Mouse (Mus musculus) brain, embryonic 14.5 days (tissue): ENCODE measurements around the gene Sumf1.

Experiments
- CTCF ChIP-seq: fragments of 200-500 bp; IDR thresholded peaks from 2 replicates; pipeline ENCODE4 v1.5.1; 2012; ENCODE audit warnings: inconsistent platforms, mild to moderate bottlenecking, moderate library complexity, borderline replicate concordance; ENCODE audit not compliant: insufficient read depth, insufficient read length; ENCODE audit errors: extremely low read depth
- POLR2A ChIP-seq: fragments of 200-500 bp; IDR thresholded peaks from 2 replicates; pipeline ENCODE4 v1.6.1; 2012; ENCODE audit warnings: mild to moderate bottlenecking, inconsistent platforms, borderline replicate concordance; ENCODE audit not compliant: poor library complexity, insufficient read depth, insufficient read length, severe bottlenecking; ENCODE audit errors: extremely low read depth

DNA sequence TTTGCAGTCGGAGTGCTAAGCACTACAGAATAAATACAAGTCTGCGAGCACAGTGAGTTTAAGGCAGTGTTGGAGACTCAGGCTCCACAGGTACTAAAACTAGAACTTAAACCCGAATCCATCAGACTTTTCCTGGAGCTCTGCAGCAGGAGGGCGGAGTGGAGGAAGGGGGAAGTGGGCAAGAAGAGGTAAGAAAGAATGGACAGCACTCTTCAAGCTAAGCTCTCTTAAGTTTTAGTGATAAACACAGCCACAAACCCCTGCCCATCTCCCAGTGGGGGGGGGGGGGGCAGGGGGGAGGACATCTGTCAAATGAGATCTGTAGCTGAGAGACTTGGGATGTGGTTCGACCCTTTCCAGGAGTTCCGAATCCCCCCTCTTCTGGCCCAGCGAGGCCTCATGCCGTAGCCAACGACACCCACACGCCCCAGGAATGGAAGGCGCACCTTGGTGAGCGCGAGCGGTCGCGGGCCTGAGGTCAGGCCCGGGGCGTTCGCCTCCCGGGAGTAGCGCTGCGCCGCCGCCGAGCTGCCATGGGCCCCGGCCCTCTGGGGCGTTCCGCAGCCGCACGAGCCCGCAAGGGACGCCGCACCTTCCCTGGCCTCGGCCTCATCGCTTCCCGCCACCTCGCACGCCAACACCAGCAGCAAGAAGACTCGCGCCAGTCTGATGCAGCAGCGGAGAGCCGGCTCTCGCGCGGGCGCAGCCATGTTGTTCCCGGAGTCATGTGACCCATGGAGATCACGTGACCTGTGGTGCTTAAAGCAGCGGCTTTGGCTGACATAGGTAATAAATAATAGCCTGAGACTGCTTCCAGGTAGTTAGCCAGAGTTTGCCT is at the start of gene Sumf1:
- TF ChIP-seq CTCF (no peak), POLR2A (peak; percentile 38; the same call in 1 of the 2 replicates)
